Mouse (Mus musculus): ENCODE data around the gene Abhd18.
"Not testable (repeated sequence)": the region's sequence is repeated elsewhere in the genome, so short reads cannot be mapped to it uniquely, and the experiment has no call there.

Abhd18 gene

DNA sequence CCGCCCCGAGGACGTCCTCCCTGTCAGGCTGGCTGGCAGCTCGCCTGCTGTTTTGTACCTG lies at the start of gene Abhd18:
Gene Abhd18, plus strand, starts transcription at position 14 of the 61 bp plus-strand sequence.
- not testable (repeated sequence) for DNase-seq (ENCODE audit: low spot score)

DNA sequence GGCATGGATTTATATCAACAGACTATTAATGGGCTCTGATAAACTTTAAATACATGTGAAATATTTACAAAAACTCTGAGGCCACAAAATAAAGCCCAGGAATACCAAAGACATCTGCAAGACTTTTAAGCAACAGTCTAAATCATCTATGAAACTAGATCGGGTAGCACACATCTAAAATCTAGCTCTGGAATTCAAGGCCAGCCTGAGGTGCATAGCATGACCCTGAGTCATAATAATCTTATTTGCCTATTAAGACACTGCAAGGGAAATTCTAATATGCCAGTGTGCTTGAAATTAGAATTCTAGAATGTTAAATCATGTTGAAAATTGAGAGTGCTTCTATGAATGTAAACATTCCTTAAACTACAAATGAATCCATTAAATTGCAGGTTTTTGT lies 48.7 kb upstream of the Abhd18 start:
- DNase-seq (ENCODE audit: low spot score), result no peak

DNA sequence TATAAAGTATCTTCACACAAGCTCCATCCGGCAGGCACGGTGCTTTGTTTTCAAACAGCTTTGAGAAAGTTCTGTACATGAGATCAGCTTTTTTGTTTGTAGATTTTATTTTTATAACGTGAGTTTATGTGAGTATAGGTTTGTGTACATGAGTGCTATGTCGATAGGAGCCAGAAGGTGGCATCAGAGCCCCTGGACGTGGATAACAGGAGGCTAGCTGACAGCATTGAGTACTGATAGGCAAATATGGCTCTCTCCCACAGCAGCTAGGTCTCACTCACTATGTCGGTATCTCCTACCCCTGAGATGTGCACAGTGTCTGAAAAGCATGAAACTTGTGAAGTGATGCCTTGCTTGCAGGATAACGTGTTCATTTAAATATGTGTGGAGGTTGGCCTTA lies 48.3 kb upstream of the Abhd18 start:
- DNase-seq (ENCODE audit: low spot score), result peak; percentile 8

DNA sequence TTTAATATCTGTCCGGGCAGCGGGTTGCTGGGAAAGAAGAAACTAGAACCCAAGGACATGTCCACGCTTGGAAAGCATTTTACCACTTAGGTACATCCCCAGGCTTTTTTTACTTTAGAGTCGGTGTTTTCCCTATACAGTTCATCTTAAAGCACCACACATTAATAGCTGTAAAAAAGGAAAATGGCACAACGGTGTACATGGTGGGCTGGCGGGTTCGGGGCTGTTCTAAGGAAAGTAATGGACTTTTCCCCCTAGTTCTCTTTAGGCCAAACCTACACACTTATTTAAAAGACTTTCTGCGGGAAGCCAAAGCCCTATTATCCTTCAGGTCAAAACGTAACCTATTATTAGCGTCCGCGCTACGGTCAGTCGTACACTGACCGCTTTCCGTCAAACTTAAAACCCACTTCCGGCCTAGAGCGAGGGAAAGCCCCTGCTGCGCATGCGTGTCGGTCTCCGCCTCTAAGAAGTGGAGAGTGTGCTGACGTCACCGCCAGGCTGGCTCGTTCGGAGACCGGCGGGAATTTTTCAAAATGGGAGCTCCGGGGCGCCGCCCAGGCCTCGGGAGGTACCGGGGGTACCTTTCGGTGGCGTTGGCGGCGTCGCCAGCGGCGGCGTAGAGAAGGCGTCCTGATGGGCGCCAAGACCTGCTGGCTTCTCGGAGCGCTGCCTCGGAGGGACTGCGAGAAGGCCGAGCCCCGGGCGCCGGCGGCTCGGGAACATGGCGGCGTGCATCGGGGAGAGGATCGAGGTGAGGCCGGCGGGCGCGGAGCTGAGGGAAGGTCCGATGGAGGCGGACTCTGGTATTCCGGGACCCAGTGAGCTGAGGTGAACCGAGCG lies 47.0 kb upstream of the Abhd18 start, which contains the start of gene Plk4:
Gene Plk4, plus strand, starts transcription at position 490 of the 843 bp plus-strand sequence.
- peak; percentile 91 for DNase-seq (ENCODE audit: low spot score)

DNA sequence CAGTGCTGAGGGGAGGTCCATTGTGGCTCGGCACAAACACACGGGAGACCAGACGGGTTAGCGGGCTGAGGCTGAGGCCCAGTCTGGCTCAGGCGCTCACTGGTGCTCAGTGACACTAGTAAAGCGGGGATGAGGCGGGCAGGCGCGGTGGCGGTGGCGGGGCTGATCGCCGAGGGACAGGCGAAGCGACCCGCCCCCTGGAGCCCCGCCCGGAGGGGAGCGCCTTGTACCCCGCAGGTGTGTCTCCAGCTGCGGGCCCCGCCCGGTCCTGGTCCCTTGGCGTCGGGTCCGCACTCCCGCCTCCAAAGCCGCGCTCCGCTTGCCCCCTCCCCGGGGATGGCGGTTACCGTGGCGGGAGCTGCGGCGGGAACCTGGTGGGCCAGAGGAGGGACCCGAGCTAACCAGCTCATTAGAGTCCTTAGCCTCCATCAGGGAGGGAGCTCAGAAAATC lies 46.4 kb upstream of the Abhd18 start:
- DNase-seq (ENCODE audit: low spot score), result no peak

DNA sequence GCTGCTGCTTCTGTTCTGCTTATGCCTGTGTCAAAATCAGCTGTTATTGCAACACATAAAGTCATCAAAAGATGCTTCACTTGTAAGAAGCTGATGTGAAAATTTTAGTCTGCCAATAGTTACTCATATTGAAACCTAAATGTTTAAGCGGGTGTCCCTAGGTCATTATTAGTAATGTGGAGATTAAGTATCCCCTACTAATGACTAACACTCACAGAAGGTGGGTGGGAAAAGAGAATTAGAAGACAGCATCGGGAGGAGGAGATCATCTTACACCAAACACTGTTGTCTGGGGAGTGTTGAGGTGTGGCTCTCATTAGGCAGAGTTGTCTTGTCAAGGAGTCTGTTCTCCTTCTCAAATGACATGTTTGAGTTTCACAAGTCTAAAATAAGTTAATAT lies 39.9 kb upstream of the Abhd18 start:
- no peak for DNase-seq (ENCODE audit: low spot score)

DNA sequence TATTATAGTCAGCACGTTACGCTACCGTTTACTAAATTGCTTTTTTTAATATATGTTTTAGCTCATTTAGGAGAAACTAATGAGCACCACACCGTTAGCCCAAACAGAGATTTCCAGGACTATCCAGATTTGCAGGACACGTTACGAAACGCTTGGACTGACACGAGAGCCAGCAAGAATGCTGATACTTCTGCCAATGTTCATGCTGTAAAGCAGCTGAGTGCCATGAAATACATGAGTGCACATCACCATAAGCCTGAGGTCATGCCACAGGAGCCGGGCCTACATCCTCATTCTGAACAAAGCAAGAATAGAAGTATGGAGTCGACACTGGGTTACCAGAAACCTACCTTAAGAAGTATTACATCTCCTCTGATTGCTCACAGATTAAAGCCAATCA lies 38.1 kb upstream of the Abhd18 start:
- DNase-seq (ENCODE audit: low spot score), result no peak

DNA sequence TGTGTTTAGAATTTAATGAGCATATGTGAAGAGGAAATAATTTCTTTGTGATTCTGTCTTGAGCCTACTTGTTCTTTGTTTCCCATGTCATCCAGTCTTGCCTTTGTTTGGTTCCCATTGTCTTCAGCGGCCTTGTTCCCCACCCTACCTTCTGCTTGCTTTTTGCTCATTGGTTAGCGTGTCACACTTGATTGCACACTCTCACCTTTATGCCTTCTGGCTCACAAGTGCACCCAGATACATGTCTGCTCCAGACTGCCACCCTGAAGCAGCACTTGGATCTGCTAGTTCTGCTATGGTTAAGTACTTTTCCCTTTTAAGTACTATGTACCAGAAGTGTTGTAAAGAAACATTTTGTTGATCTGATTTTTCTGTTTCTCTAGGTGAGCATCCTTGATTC lies 36.9 kb upstream of the Abhd18 start:
- DNase-seq (ENCODE audit: low spot score), result no peak

DNA sequence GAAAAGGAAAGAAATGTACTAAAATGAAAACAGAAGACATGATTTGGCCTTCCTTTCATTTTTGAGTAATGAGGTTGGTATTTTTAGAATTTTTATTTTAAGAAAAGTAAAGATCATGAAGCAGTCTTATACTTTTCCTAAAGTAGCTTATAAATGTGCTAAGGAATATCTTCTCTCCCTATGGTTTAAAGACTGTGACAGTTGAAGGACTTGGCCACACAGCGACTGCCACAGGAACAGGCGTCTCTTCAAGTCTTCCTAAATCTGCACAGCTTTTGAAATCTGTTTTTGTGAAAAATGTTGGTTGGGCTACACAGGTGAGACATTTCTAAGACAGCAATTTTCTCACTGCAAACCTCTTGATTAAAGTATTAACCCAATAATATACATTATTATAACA lies 33.5 kb upstream of the Abhd18 start:
- DNase-seq (ENCODE audit: low spot score), result no peak

DNA sequence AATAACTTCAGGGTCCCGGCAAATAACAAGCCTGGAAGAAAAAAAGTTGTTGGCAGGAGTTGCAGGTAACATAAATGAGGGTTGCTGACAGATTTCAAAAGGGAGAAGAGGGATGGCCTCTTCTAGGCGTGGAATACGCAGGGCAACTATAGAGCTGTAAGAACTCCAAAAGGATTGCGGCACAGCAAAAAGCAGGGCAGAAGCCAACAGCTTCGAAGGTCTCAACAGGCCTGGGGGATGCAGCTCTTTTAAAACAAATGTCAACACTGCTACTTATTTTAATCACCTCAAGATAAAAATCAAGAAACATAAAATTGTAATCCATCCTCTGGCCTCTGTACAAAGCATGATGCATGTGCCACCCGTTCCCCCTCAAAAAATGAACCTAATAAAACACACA lies 1.2 kb upstream of the Abhd18 start:
- DNase-seq (ENCODE audit: low spot score), result not testable (repeated sequence)

DNA sequence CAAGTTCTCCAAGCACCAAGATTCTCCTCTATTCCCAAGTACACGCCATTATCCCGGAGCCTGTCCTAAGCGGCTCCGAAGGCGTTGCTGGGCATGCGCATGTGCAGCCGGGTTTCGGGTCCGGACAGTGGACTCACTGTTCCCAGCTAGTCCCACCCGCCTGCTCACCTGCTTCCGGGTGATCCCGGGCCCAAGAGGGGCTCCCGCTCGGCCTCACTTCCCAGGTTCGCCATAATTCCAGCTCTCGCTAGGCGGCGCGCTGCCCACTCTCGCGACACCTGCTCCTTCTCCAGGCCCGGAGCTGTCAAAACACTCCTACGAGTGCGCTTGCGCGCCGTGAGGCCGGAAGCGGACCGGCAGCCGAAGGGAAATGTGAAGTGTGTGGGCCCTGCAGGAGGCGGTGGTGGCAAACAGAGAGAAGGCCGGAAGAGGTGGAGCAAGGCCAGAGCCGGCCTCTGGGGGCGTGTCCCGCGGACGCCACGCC lies 255 bp upstream of the Abhd18 start, which contains the start of gene Mfsd8:
Gene Mfsd8, minus strand, starts transcription at position 414 of the 484 bp plus-strand sequence.
- peak; percentile 90 for DNase-seq (ENCODE audit: low spot score)

DNA sequence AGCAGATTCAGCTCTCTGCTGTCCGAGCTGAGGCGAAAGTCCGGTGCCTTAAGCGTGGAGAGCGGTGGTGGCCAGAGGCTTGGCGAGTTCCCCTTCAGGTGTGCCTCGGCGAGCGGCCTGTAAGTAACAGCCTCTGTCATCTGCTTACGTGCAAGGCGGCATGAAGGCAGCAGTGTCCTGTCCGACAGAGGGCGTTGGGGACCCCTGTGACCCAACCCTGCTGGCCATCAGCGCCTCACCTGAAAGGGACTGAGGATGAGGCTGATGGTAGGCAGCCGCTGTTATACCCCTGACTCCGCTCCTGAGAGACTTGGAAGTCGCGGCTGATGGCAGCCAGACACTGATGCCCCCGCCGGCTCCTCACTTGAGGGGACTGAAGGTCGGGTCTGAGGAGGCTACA lies 248 bp downstream of the Abhd18 start:
- DNase-seq (ENCODE audit: low spot score), result not testable (repeated sequence)

DNA sequence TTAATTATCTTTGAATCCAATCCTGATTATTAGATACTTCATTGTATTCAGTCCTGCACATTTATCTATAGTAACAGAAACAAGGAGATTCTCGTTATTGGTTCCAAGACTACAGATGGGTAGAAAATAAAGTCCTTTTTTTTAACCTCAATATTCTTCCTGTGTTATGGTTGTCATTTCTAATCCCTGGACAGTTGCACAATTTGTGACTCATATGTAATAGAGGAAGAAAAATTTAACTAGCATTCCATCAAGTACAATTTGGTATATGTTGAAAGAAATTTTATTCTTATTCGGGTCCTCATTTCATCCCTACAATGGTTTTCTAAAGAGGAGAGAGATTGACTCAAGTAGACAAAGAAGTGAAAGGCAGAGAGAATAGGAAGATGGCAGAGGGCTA lies 1.2 kb downstream of the Abhd18 start:
- DNase-seq (ENCODE audit: low spot score), result not testable (repeated sequence)

DNA sequence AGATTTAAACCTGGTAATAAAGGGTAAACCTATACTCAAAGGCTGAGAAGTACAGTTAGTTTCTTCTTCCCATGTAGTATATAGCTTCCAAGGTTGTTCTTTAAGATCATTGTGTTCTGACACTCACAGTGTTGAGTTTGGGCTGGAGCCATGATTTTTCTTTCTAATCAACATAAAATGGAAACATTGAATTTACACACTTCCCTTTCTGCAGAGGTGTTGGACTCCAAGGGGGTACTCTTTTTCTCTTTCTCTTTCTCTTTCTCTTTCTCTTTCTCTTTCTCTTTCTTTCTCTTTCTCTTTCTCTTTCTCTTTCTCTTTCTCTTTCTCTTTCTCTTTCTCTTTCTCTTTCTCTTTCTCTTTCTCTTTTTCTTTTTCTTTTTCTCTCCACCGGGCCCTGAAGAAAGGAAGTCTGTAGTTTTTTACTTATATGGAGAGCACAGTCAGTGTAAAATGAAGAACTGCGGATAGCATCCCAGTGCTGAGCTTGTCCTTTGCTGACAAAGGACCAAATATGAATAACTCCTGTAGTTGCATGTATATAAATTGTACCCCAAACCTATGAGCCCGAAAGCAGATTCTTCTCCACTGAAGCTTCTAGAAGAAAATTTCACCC lies 6.5 kb downstream of the Abhd18 start:
- DNase-seq (ENCODE audit: low spot score), result not testable (repeated sequence)

DNA sequence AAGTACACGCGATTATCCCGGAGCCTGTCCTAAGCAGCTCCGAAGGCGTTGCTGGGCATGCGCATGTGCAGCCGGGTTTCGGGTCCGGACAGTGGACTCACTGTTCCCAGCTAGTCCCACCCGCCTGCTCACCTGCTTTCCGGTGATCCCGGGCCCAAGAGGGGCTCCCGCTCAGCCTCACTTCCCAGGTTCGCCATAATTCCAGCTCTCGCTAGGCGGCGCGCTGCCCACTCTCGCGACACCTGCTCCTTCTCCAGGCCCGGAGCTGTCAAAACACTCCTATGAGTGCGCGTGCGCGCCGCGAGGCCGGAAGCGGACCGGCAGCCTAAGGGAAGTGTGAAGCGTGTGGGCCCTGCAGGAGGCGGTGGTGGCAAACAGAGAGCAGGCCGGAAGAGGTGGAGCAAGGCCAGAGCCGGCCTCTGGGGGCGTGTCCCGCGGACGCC lies 47.1 kb downstream of the Abhd18 start:
- peak; percentile 95 for DNase-seq (ENCODE audit: low spot score)

DNA sequence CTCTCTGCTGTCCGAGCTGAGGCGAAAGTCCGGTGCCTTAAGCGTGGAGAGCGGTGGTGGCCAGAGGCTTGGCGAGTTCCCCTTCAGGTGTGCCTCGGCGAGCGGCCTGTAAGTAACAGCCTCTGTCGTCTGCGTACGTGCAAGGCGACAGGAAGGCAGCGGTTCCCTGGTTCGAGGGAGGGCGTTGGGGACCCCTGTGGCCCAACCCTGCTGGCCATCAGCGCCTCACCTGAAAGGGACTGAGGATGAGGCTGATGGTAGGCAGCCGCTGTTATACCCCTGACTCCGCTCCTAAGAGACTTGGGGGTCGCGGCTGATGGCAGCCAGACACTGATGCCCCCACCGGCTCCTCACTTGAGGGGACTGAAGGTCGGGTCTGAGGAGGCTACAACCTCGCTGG lies 47.6 kb downstream of the Abhd18 start:
- not testable (repeated sequence) for DNase-seq (ENCODE audit: low spot score)

DNA sequence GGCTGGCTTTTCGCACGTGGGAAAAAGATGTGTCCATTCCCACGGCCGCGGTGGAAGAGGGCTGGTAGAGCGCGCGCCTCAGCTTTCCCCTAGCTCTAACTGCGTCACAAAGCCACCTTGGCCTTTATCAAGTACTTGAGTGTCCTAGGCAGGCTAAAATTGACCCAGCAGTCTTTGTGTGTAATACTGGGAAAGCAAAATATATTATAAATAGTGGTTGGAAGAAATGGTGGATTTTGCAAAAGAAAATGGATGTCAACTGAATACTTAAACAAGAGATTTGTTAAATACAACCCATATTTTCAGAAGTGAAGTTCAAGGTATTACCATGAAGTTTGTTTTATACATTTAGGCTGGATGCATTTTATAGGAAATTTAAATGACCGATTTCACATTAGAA lies 55.7 kb downstream of the Abhd18 start, which contains the start of gene 1700034I23Rik:
Gene 1700034I23Rik, minus strand, starts transcription at position 101 of the 400 bp plus-strand sequence.
- not testable (repeated sequence) for DNase-seq (ENCODE audit: low spot score)

DNA sequence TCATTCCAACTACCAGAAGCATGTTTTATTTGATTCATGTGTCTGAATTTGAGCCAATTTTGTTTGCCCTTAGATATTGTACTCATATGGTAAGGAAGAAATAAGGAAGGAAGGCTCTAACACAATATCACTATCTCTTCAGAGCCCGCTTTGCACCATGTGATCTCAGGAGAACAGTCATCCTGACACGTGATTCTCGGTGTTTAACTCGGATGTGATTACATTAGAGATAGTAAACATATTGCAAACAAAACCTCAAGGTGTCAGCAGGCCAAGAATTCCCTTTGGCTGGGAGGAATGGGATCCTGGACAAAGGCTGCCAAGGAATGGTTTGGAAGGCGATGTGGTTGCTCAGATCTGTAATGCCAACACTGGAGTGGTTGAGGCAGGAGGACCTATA lies 91.4 kb downstream of the Abhd18 start:
- no peak for DNase-seq (ENCODE audit: low spot score)

DNA sequence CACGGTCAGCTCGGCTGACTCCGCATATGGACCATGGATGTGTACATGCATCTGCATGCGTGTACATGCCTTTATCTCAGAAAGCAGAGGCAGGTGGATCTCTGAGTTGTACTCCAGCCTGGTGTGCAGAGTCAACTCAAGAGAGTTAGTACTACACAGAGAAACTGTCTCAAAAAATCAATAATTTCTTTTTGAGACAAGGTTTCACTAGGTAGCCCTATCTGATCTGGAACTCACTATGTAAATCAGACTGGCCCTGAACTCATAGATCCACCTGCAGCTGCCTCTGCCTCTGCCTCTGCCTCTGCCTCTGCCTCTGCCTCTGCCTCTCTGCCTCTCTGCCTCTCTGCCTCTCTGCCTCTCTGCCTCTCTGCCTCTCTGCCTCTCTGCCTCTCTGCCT lies 91.8 kb downstream of the Abhd18 start:
- DNase-seq (ENCODE audit: low spot score), result no peak

DNA sequence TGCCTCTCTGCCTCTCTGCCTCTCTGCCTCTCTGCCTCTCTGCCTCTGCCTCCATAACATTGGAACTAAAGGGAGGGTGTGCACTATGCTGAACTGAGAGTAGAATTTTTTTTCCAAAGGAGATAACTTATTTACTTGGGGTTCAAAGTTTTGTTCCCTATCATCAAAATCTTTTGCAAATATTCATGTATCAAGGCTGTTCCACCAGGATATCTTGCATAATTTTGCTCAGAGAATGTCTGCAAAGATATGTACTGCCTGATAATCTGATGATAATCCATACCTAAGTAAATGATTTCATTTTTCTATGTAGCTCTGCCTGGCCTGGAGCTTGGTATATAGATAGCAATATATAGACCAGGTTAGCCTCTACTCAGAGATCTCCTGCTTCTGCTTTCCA lies 92.2 kb downstream of the Abhd18 start:
- no peak for DNase-seq (ENCODE audit: low spot score)

DNA sequence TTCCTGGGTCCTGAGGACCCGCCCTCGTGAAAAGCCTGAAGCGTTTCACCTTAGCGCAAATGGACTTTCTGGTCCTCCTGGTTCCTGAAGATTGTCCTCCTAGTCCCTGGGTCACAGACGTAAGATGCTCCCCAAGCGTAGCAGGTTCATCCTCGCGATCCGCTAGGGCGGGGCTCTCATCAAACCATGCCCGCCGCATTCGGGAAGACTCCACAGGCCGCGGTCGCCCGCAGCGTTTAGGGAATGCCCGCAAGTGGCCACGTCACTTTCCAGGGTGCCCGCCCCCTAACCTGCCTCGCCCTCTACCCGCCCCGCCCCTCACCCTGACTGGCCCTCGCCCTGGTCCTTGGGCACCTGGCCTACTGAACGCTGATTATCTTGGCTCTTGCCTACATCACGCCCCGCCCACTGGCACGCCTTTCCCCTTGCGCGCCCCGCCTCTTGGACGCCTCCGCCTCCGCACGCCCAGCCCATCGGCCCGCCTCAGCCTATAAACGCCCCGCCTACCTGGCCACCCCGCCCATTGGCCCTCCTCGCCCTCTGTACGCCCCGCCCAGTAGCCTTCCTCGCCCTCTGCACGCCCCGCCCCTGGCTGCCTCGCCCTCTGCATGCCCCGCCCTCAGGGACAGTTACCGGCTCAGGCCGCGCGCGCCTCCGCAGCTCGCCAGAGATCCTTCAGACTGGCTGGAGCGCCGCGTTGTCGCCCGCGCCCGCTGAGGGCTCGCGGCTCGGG lies 102.6 kb downstream of the Abhd18 start, which contains the start of gene Larp1b:
Gene Larp1b, plus strand, starts transcription at position 659 of the 733 bp plus-strand sequence.
- DNase-seq (ENCODE audit: low spot score), result peak; percentile 95

DNA sequence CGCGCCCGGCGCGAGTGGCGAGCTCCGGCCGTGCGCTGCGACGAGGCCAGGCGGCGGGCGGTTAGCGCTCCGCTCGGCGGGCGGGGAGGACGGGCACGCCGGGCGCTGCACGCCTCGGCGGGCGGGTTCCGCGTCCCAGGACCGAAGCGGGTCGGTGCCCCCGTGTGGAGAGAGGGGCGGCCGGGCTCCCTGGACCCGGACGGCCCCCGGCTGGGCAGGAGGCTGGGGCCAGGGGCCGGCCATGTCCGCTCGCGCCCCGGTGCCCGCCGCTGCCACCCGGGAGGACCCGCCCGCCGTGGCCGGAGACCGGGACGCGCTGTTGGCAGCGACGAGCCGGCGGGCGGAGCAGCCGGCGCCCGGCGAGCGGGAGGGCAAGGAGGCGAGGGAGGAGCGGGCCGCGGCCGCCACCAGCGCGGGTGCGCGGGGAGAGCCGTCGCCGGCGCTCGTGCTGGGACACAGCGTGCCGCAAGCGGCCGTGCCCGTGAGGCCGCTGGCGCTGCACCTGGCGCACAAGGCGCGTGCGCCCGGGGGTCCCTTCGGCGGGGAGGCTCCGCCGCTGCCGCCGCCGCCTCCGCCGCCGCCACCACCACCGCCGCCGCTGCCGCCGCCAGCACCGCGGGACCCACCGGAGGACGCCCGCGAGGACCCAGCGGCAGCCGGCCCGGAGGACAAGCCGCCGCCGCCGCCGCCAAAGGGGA lies 103.3 kb downstream of the Abhd18 start:
- no peak for DNase-seq (ENCODE audit: low spot score)
